Mouse (Mus musculus) heart, postnatal 0 days (tissue): ENCODE measurements around the gene Lrrc32.

ENCODE experiments used
- CTCF ChIP-seq: IDR thresholded peaks from 2 replicates; pipeline ENCODE4 v1.5.1; 2016; ENCODE audit warnings: antibody characterized with exemption, control low read depth, low read depth
- EP300 ChIP-seq: IDR thresholded peaks from 2 replicates; pipeline ENCODE4 v1.6.1; 2016; ENCODE audit warnings: antibody characterized with exemption, low read depth

DNA sequence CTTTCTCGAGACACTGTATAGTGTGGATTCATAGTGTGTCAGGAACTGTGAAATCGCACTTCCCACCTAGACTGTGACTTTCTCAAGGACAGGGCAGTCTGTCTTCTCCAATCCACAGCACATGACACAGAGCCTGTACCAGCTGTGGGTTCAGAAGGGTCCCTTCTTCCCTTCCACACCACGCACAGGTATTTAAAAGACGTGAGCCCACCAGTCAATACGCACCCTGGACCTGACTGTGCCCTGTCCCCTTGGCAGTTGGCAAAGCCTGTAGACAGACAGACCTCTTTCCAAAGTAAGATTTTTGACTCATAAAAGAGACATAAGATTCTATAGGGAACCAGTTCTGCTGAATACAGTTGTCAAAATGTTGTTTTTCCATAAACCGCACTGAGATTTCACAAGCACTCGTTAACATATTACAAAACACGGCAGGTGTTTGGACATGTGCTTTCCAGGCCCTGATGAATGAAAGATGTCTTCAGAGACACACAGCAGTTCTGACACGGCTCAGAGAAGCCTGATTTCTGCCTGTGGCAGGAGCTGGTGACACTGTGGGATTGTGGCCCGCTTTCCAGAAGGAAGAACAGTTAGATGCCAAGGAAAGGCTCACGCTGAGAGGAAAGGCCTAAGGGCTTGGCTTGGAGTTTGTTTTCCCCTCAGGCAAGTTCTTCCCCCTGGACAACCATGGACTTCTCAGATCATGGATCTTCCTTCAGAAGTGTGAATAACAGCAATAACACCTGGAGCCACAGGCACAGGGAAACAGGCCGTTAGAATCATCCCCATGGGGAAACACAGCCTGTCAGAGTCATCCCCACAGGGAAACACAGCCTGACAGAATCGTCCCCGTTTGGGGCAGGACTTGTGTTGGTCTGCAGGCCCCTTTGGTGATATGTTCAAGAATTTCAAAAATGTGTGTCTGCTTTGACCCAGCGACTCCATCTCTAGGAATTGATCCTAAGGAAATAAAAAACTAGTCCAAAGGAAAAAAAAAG is 22.2 kb downstream of the Lrrc32 start:
- TF ChIP-seq CTCF (no peak), EP300 (no peak)
